Mouse (Mus musculus): ENCODE data around the gene Igfbp4. TPM values are rescaled to one million over a fixed set of nuclear protein-coding genes. Genes with fewer than 3 reads are reported as not detected.

Igfbp4 gene
- polyA plus RNA-seq, 1 experiment: 274 TPM

DNA sequence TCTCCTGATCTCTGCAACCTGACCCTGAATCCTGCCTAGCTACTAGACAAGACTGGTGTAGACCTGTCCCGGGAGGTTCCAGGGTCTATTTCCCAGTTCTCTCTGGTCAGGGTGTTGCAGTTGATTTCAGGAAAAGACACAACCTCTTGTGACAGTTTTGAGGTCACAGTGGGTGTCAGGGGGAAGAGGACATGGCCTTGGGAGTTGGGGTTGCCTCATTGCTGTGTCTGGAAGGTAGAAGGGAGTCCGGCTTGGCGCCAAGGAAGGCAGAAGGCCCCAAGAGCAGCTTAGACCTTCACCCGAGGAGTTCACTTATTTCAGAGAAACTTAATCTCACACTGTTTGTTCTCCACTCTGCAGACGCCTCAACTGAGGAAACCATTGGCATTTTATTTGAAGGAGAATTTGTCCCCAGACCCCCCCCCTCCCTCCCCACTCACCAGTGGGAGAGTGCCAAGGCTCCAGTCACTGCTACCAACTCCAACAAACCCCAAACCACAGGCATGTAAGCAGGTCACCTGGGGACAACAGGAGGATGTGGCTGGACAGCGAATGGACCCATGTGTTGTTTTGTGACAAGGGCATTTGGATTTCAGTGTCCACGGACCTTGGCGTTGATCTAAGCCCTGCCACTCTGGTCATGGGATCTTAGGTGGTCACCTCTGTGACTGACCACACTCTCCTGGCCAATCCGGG lies 61.7 kb downstream of the Igfbp4 start:
- peaks cover 21% of the 10 kb centered on the region; the same call in 1 of the 2 replicates for H3K4me1 ChIP-seq (ENCODE audit: control insufficient read depth, insufficient read depth, insufficient read length)
- no peak for TF ChIP-seq POLR2A (IDR thresholded peaks at IDR 0.05; ENCODE audit: low read depth, low read length)
- no peak for TF ChIP-seq CTCF (IDR thresholded peaks at IDR 0.05; ENCODE audit: extremely low read depth, insufficient read depth, insufficient read length, insufficient replicate concordance)
- WGBS: 54% methylated on average over 9 of the region's 9 CpGs
- H3K4me3 ChIP-seq (ENCODE audit: extremely low read depth, insufficient read depth, insufficient read length): no peak overlapping the region
- no peak overlapping the region for H3K27ac ChIP-seq (ENCODE audit: insufficient read depth, low read length)
- DNase-seq (ENCODE audit: low read depth in 1 of 2, low spot score in 2 of 2): no peak
- no peaks in the 10 kb centered on the region for H3K36me3 ChIP-seq (ENCODE audit: control insufficient read depth, insufficient read depth, low read length)
- H3K27me3 ChIP-seq (ENCODE audit: control insufficient read depth, insufficient read depth, low read length): no peaks in the 10 kb centered on the region

Other genes starting within 250 kb of the Igfbp4 start
- 23.3 and 41.2 TPM in 2 replicates for gene Msl1, start 245.7 kb upstream of the Igfbp4 start, polyA plus RNA-seq (2012; rRNA removed)
- gene Casc3, start 236.3 kb upstream of the Igfbp4 start, polyA plus RNA-seq (2012; rRNA removed): 30.2 and 32.6 TPM in 2 replicates
- 1.9 and 3.3 TPM in 2 replicates for gene Rapgefl1, start 204.5 kb upstream of the Igfbp4 start, polyA plus RNA-seq (2012; rRNA removed)
- 8.0 and 10.1 TPM in 2 replicates for gene Wipf2, start 177.6 kb upstream of the Igfbp4 start, polyA plus RNA-seq (2012; rRNA removed)
- 1.6 and 2.0 TPM in 2 replicates for gene Cdc6, start 133.4 kb upstream of the Igfbp4 start, polyA plus RNA-seq (2012; rRNA removed)
- 37.0 and 48.8 TPM in 2 replicates for gene Rara, start 113.4 kb upstream of the Igfbp4 start, polyA plus RNA-seq (2012; rRNA removed)
- 0.56 and 0.67 TPM in 2 replicates for gene Gjd3, start 58.2 kb upstream of the Igfbp4 start, polyA plus RNA-seq (2012; rRNA removed)
- 5.4 and 5.9 TPM in 2 replicates for gene Top2a, start 17.1 kb upstream of the Igfbp4 start, polyA plus RNA-seq (2012; rRNA removed)
- 1.3 and 2.2 TPM in 2 replicates for gene Tns4, start 48.1 kb downstream of the Igfbp4 start, polyA plus RNA-seq (2012; rRNA removed)
- gene Ccr7, start 113.8 kb downstream of the Igfbp4 start, polyA plus RNA-seq (2012; rRNA removed): 135 and 194 TPM in 2 replicates
- 13.4 and 13.6 TPM in 2 replicates for gene Smarce1, start 189.8 kb downstream of the Igfbp4 start, polyA plus RNA-seq (2012; rRNA removed)
- 0.38 and 0.70 TPM in 2 replicates for gene Krt222, start 202.8 kb downstream of the Igfbp4 start, polyA plus RNA-seq (2012; rRNA removed)
- gene Krt24, start 244.0 kb downstream of the Igfbp4 start, polyA plus RNA-seq (2012; rRNA removed): not detected in 2 replicates